Mouse (Mus musculus) adrenal gland, postnatal 14 days (tissue): ENCODE data around the gene Mtfr1l. TPM values are rescaled to one million over a fixed set of nuclear protein-coding genes. Genes with fewer than 3 reads are reported as not detected.

Experiments
- DNase-seq: peaks from one replicate; pipeline ENCODE4 v3.0.0; 2021; ENCODE audit warnings: mixed read lengths
- long read RNA-seq, 2 experiments: library from polyadenylated mRNA; stranded (forward); transcript quantifications; one replicate each; pipeline ENCODE4 v2.0.0; 2021
- total RNA-seq: library from RNA; stranded (reverse); gene quantifications from 2 replicates; pipeline ENCODE4 v1.2.3, GENCODE M21; 2021

Mtfr1l gene
- total RNA-seq: 103 and 113 TPM in 2 replicates
- long read RNA-seq, experiment 1, transcript Mtfr1l-202 (7 exons, 1,969 nt): major isoform, 87 of 288 reads
- long read RNA-seq, experiment 1, transcript Mtfr1l-201 (7 exons, 2,025 nt): minor isoform, 74 of 288 reads
- long read RNA-seq, experiment 1, partial matches to known transcripts: 67 of 288 reads
- long read RNA-seq, experiment 1, other reads (novel, unspliced or antisense): 60 of 288 reads
- long read RNA-seq, experiment 2, transcript Mtfr1l-202 (7 exons, 1,969 nt): major isoform, 64 of 205 reads
- long read RNA-seq, experiment 2, transcript Mtfr1l-201 (7 exons, 2,025 nt): minor isoform, 60 of 205 reads
- long read RNA-seq, experiment 2, partial matches to known transcripts: 42 of 205 reads
- long read RNA-seq, experiment 2, other reads (novel, unspliced or antisense): 39 of 205 reads

GRCm38 (mm10) chr4:134534932-134535786 lies at the start of gene Mtfr1l:
Gene Mtfr1l, minus strand, starts transcription at chr4:134535387.
- DNase-seq: peak; percentile 99

GRCm38 (mm10) chr4:134583513-134583912 lies 48.3 kb upstream of the Mtfr1l start:
- peak; percentile 74 for DNase-seq

GRCm38 (mm10) chr4:134581365-134581764 lies 46.2 kb upstream of the Mtfr1l start:
- no peak for DNase-seq

GRCm38 (mm10) chr4:134580351-134581148 lies 45.4 kb upstream of the Mtfr1l start:
- no peak for DNase-seq

GRCm38 (mm10) chr4:134579620-134580019 lies 44.4 kb upstream of the Mtfr1l start:
- no peak for DNase-seq

- DNase-seq: peak; percentile 31
Measured at GRCm38 (mm10) chr4:134579212-134579611, 44.0 kb upstream of the Mtfr1l start.

GRCm38 (mm10) chr4:134578407-134578806 lies 43.2 kb upstream of the Mtfr1l start:
- peak; percentile 60 for DNase-seq

GRCm38 (mm10) chr4:134577281-134577680 lies 42.1 kb upstream of the Mtfr1l start:
- DNase-seq: no peak

- DNase-seq: no peak
Measured at GRCm38 (mm10) chr4:134575486-134575885, 40.3 kb upstream of the Mtfr1l start.

GRCm38 (mm10) chr4:134572449-134573300 lies 37.5 kb upstream of the Mtfr1l start:
- DNase-seq: peak; percentile 61

- no peak for DNase-seq
Measured at GRCm38 (mm10) chr4:134570704-134571451, 35.7 kb upstream of the Mtfr1l start.

GRCm38 (mm10) chr4:134569831-134570230 lies 34.6 kb upstream of the Mtfr1l start:
- no peak for DNase-seq

- peak; percentile 59 for DNase-seq
Measured at GRCm38 (mm10) chr4:134569205-134569604, 34.0 kb upstream of the Mtfr1l start.

GRCm38 (mm10) chr4:134567377-134568226 lies 32.4 kb upstream of the Mtfr1l start:
- peak; percentile 61 for DNase-seq

- no peak for DNase-seq
Measured at GRCm38 (mm10) chr4:134564093-134564492, 28.9 kb upstream of the Mtfr1l start.

GRCm38 (mm10) chr4:134563624-134564023 lies 28.4 kb upstream of the Mtfr1l start:
- DNase-seq: no peak

- no peak for DNase-seq
Measured at GRCm38 (mm10) chr4:134562014-134562413, 26.8 kb upstream of the Mtfr1l start.

GRCm38 (mm10) chr4:134560699-134561098 lies 25.5 kb upstream of the Mtfr1l start:
- DNase-seq: peak; percentile 65

- no peak for DNase-seq
Measured at GRCm38 (mm10) chr4:134559154-134559553, 24.0 kb upstream of the Mtfr1l start.
